Mouse (Mus musculus) myocyte (in vitro differentiated cells): Measurements from ENCODE around the gene Cfap299.

ENCODE experiments used
- E2F4 ChIP-seq: IDR thresholded peaks from one replicate; pipeline ENCODE4 v1.6.1; 2011; ENCODE audit warnings: mild to moderate bottlenecking, control low read depth, moderate library complexity; ENCODE audit not compliant: insufficient read depth
- MAX ChIP-seq: IDR thresholded peaks from one replicate; pipeline ENCODE4 v1.6.1; 2011; ENCODE audit warnings: low read depth, mild to moderate bottlenecking, control low read depth
- MYOG ChIP-seq, 3 experiments: IDR thresholded peaks; one replicate each; pipeline ENCODE4 v1.6.1; 2011; ENCODE audit warnings: control low read depth in 2 of 3, low read depth in 2 of 3, mild to moderate bottlenecking in 2 of 3; ENCODE audit not compliant: insufficient read length in 2 of 3, control insufficient read depth in 1 of 3, insufficient read depth in 1 of 3
- POLR2A ChIP-seq: IDR thresholded peaks from one replicate; pipeline ENCODE4 v1.6.1; 2011; ENCODE audit warnings: low read depth, mild to moderate bottlenecking, control low read depth, moderate library complexity; ENCODE audit not compliant: insufficient read length
- POLR2AphosphoS2 ChIP-seq: IDR thresholded peaks from one replicate; pipeline ENCODE4 v1.6.1; 2011; ENCODE audit warnings: low read depth, control low read depth; ENCODE audit not compliant: insufficient read length
- SRF ChIP-seq: IDR thresholded peaks from one replicate; pipeline ENCODE4 v1.6.1; 2011; ENCODE audit warnings: low read depth; ENCODE audit not compliant: control insufficient read depth, insufficient read length
- TCF12 ChIP-seq: IDR thresholded peaks from one replicate; pipeline ENCODE4 v1.6.1; 2011; ENCODE audit warnings: mild to moderate bottlenecking, control low read depth; ENCODE audit not compliant: poor library complexity, insufficient read depth, severe bottlenecking
- USF1 ChIP-seq: IDR thresholded peaks from one replicate; pipeline ENCODE4 v1.6.1; 2011; ENCODE audit warnings: low read depth, mild to moderate bottlenecking, control low read depth, moderate library complexity

- no peak for TF ChIP-seq TCF12
- TF ChIP-seq POLR2A, result no peak
- no peak for TF ChIP-seq E2F4
- TF ChIP-seq POLR2AphosphoS2, result no peak
- no peak for TF ChIP-seq MYOG (IDR thresholded peaks at IDR 0.05; ENCODE audit: control insufficient read depth in 1 of 3, insufficient read depth in 1 of 3, insufficient read length in 2 of 3, low read depth in 2 of 3)
- no peak for TF ChIP-seq USF1
- TF ChIP-seq SRF, result no peak
- no peak for TF ChIP-seq MAX
These were observed 36.6 kb upstream of the Cfap299 start for GRCm38 (mm10) chr5:98292388-98293048.
